Mouse (Mus musculus): ENCODE results near the gene Flnb.

DNA sequence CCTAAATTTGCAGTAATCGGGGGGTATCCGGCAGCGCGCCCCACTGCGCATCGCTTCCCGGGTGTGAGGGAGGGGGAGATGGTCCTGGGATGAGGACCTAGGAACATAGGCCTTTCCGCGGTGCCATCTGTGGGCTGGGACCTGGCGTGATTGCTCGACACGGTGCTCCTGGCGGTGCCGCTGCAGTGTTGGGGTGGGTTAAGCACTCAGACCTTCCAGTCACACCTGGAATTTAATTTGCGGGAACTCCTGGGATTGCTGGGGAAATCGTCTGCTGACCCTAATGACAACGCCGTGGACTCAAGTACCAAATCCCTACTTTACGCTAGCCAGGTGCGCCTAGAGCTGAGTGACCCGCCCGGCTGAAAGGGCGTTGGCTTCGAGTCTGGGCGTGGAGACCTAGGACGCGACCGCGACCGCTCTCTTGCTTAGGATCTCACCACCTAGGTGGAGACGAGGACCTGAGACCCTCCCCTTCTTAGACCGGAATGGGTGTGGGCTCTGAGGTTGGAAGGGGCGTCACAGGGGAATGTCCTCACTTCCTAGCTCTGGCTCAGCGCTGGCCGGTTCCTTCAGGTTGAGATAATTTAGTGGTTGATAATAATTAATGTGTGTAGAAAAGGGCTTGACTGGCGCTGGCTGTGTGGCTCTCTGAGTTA, 835 bp downstream of the Flnb start:
- no peak for TF ChIP-seq CTCF (IDR thresholded peaks at IDR 0.05; ENCODE audit: low read depth, low read length)
- TF ChIP-seq TAL1 (conservative IDR thresholded peaks at IDR 0.05; ENCODE audit: low read depth, low read length): no peak

All from G1E (cell line).